Mouse (Mus musculus) stomach, postnatal 0 days (tissue): ENCODE data around the gene Itgb7. TPM values are rescaled to one million over a fixed set of nuclear protein-coding genes. Genes with fewer than 3 reads are reported as not detected.

Source experiments
- ATAC-seq: fragments of 200-750 bp; cut with Nextera tagmentation; 2 replicates; pipeline ENCODE4 v1.8.0; 2017; ENCODE audit not compliant: low FRiP score, low TSS enrichment
- DNase-seq: peaks from one replicate; pipeline ENCODE4 v3.0.0-alpha.2; 2016; ENCODE audit warnings: low spot score
- H3K27ac ChIP-seq: fragments of 300-500 bp; sonication (generic); replicated peaks from 2 replicates; pipeline ENCODE4 v1.5.1; 2014; ENCODE audit warnings: mild to moderate bottlenecking, control low read depth
- H3K27me3 ChIP-seq: fragments of 300-500 bp; sonication (generic); 2 replicates; pipeline ENCODE4 v1.6.1; 2014; ENCODE audit warnings: low read length; ENCODE audit not compliant: control insufficient read depth, insufficient read depth
- H3K36me3 ChIP-seq: fragments of 300-500 bp; sonication (generic); 2 replicates; pipeline ENCODE4 v1.6.1; 2014; ENCODE audit warnings: low read length, mixed read lengths; ENCODE audit not compliant: control insufficient read depth, insufficient read depth
- H3K4me1 ChIP-seq: fragments of 300-500 bp; sonication (generic); replicated peaks from 2 replicates; pipeline ENCODE4 v1.6.1; 2014; ENCODE audit warnings: antibody characterized with exemption; ENCODE audit not compliant: control insufficient read depth, insufficient read depth
- H3K4me2 ChIP-seq: fragments of 300-500 bp; sonication (generic); replicated peaks from 2 replicates; pipeline ENCODE4 v1.6.1; 2014; ENCODE audit warnings: low read depth, mild to moderate bottlenecking, control low read depth, moderate library complexity
- H3K4me3 ChIP-seq: fragments of 300-500 bp; sonication (generic); 2 replicates; pipeline ENCODE4 v1.5.1; 2014; ENCODE audit warnings: low read depth, low read length, control low read depth
- H3K9ac ChIP-seq: fragments of 300-500 bp; sonication (generic); 2 replicates; pipeline ENCODE4 v1.6.1; 2014; ENCODE audit warnings: mild to moderate bottlenecking, low read length, control low read depth, mixed read lengths
- H3K9me3 ChIP-seq: fragments of 300-500 bp; sonication (generic); 2 replicates; pipeline ENCODE4 v1.6.1; 2016; ENCODE audit warnings: low read length; ENCODE audit not compliant: control insufficient read depth
- CTCF ChIP-seq: IDR thresholded peaks from 2 replicates; pipeline ENCODE4 v1.5.1; 2016; ENCODE audit warnings: antibody characterized with exemption, low read depth, mild to moderate bottlenecking, moderate library complexity
- EP300 ChIP-seq: optimal IDR thresholded peaks from 2 replicates; pipeline ENCODE3; 2016; ENCODE audit warnings: antibody characterized with exemption
- WGBS: fragments of 180-500 bp; shearing (Covaris S2); extraction: QIAGEN DNeasy Blood & Tissue Kit; methylation state at CpG from one replicate; pipeline ENCODE4 v1.1.7; 2014; 5-methylcytosine and 5-hydroxymethylcytosine counted together
- polyA plus RNA-seq: library from polyadenylated mRNA; unstranded; fragments of >200 nt; fragmentation: Nextera tagmentation; extraction: Ambion mirVana; gene quantifications from 2 replicates; pipeline ENCODE4 v1.2.1, GENCODE M21; 2015

Itgb7 gene
- polyA plus RNA-seq, 1 experiment from 2014 or later, result 1.2 TPM

DNA sequence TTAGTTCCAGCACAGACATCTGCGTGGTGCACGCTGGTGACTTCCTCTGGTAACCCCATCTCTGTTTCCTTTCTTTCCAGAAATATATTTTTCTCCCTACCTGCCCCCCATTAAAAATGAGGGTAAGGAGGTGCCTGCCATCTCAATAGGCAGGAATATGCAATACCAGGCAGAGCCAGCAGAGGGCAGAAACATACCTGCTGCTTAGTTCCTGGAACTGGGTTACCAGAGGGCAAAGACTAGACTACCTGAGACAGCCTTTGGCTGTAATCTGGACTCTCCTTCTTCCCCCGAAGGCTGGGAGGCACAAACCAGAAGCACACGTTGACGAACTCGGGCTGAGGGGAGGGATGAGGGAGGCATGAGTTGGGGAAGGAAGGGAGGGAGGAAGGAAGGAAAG lies 53.5 kb downstream of the Itgb7 start:
- Histone ChIP-seq H3K9me3 (no peaks in the 10 kb centered on the region), H3K4me3 (no peak overlapping the region), H3K36me3 (no peaks in the 10 kb centered on the region; the same call in 1 of the 2 replicates), H3K27ac (no peak overlapping the region), H3K4me1 (no peaks in the 10 kb centered on the region), H3K9ac (no peak overlapping the region), H3K4me2 (no peak overlapping the region), H3K27me3 (no peaks in the 10 kb centered on the region)
- ATAC-seq, result peak; percentile 43; the same call in 1 of the 2 replicates
- peak; percentile 84 for DNase-seq
- WGBS, result 22% methylated on average over 6 of the region's 6 CpGs
- TF ChIP-seq EP300, result no peak
- peak; percentile 95 for TF ChIP-seq CTCF

- ATAC-seq (peak; percentile 50), DNase-seq (no peak)
- TF ChIP-seq EP300, result no peak
- TF ChIP-seq CTCF, result no peak
- Histone ChIP-seq H3K4me2 (no peak overlapping the region), H3K4me3 (no peak overlapping the region), H3K9me3 (no peaks in the 10 kb centered on the region), H3K27ac (0 out of 2 replicates have a peak overlapping the region, but pooled peaks have one; percentile 35), H3K27me3 (no peaks in the 10 kb centered on the region), H3K9ac (no peak overlapping the region), H3K4me1 (no peaks in the 10 kb centered on the region), H3K36me3 (no peaks in the 10 kb centered on the region; the same call in 1 of the 2 replicates)
- 80% methylated on average over 8 of the region's 8 CpGs for WGBS
These were observed 54.3 kb downstream of the Itgb7 start for GRCm38 (mm10) chr15:102177417-102177816.

DNA sequence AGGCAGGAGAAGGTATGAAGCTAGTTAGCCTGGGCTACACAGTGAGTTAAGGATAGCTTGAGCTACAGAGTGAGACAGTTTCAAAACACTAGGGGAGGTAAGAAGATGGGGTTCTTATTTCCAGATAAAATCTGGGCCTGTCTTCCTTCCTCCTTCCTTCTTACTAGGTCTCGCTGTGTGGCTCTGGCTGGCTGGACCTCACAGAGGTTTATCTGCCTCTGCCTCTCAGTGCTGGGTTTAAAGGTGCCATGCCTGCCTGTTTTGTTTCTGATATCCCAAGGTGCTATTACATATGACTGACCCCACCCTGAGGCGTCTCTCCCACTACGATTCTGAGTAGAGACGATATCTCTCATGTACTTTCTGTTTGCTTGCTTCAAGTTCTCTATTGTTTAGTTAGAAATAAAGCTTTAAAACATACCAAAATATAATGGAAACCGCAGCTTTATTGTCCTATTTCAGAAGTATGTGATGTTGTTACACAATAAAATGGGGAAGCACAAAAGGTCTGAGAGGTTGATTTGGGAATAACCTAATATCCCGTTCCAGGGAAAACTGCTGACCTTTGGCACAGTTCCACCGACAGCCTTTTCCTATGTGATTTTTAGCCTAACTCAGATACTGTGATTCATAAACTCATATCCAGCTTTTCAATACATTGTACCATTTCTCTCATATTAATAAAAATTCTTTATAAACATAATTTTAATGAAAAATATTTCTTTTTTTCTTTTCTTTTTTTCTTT lies 55.0 kb downstream of the Itgb7 start:
- no peak overlapping the region for H3K9ac ChIP-seq
- H3K4me2 ChIP-seq, result no peak overlapping the region
- H3K9me3 ChIP-seq, result no peaks in the 10 kb centered on the region
- DNase-seq (no peak), ATAC-seq (peak; percentile 49; the same call in 1 of the 2 replicates)
- H3K27me3 ChIP-seq, result no peaks in the 10 kb centered on the region
- no peaks in the 10 kb centered on the region for H3K4me1 ChIP-seq
- H3K27ac ChIP-seq, result peak overlapping the region; percentile 41; the same call in 1 of the 2 replicates
- TF ChIP-seq EP300 (no peak), CTCF (no peak)
- no peaks in the 10 kb centered on the region; the same call in 1 of the 2 replicates for H3K36me3 ChIP-seq
- H3K4me3 ChIP-seq, result no peak overlapping the region
- 71% methylated on average over 7 of the region's 7 CpGs for WGBS

GRCm38 (mm10) chr15:102175736-102176319 lies 55.9 kb downstream of the Itgb7 start:
- no peak for ATAC-seq
- no peaks in the 10 kb centered on the region; the same call in 1 of the 2 replicates for H3K36me3 ChIP-seq

GRCm38 (mm10) chr15:102173581-102173980 lies 58.2 kb downstream of the Itgb7 start:
- DNase-seq (no peak), ATAC-seq (peak; percentile 55; the same call in 1 of the 2 replicates)
- H3K36me3 ChIP-seq, result no peaks in the 10 kb centered on the region
- H3K4me2 ChIP-seq, result no peak overlapping the region
- no peak overlapping the region for H3K9ac ChIP-seq
- no peaks in the 10 kb centered on the region for H3K9me3 ChIP-seq
- H3K4me3 ChIP-seq, result no peak overlapping the region
- H3K27ac ChIP-seq, result no peak overlapping the region
- no peaks in the 10 kb centered on the region for H3K4me1 ChIP-seq
- no peaks in the 10 kb centered on the region for H3K27me3 ChIP-seq
- 73% methylated on average over 3 of the region's 3 CpGs for WGBS
- TF ChIP-seq EP300 (no peak), CTCF (no peak)

More at GRCm38 (mm10) chr15:102175736-102176319, 55.9 kb downstream of the Itgb7 start:
- no peak overlapping the region for H3K4me2 ChIP-seq
- H3K4me3 ChIP-seq, result no peak overlapping the region
- H3K9me3 ChIP-seq, result no peaks in the 10 kb centered on the region
- DNase-seq, result no peak
- H3K27me3 ChIP-seq, result no peaks in the 10 kb centered on the region
- no peak overlapping the region for H3K9ac ChIP-seq
- H3K4me1 ChIP-seq, result no peaks in the 10 kb centered on the region
- WGBS, result 89% methylated on average over 16 of the region's 16 CpGs
- peak overlapping the region; percentile 41; the same call in 1 of the 2 replicates for H3K27ac ChIP-seq
- TF ChIP-seq CTCF, result no peak
- TF ChIP-seq EP300, result no peak

GRCm38 (mm10) chr15:102169064-102169463 lies 62.7 kb downstream of the Itgb7 start:
- DNase-seq, result no peak
- H3K9me3 ChIP-seq, result no peaks in the 10 kb centered on the region
- 34% methylated on average over 2 of the region's 2 CpGs for WGBS

More at GRCm38 (mm10) chr15:102169064-102169463, 62.7 kb downstream of the Itgb7 start:
- Histone ChIP-seq H3K4me2 (no peak overlapping the region), H3K4me3 (no peak overlapping the region), H3K4me1 (no peaks in the 10 kb centered on the region; the same call in 1 of the 2 replicates), H3K36me3 (no peaks in the 10 kb centered on the region), H3K9ac (no peak overlapping the region), H3K27me3 (no peaks in the 10 kb centered on the region), H3K27ac (no peak overlapping the region)
- TF ChIP-seq EP300 (no peak), CTCF (no peak)
- peak; percentile 41 for ATAC-seq
